Mouse (Mus musculus): Measurements from ENCODE around the gene Cyp1a2.
A peak's percentile ranks its signal among the peaks of the same experiment; 100 is the strongest.

Cyp1a2 gene

DNA sequence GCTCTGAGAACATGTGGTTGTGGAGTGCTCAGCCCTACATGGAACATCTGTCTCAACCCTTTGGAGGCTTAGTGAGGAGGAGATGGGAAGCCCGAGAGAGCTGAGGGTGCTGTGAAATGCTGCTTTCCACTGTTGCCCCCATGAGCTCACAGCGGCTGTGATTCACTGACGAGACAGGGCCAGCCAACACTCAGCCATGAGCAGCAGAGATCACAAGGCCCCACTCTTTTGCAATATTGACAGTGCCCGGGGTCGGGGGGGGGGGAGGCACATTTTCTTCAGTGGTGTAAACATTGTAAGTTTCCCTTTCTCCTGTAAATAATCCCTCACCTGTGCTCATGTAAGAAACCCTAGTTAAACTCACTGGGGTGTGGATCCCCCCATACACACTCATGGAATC, 12.0 kb downstream of the Cyp1a2 start:
- DNase-seq (ENCODE audit: low spot score in 2 of 2): no peak

GRCm38 (mm10) chr9:57671037-57671436, 12.5 kb downstream of the Cyp1a2 start:
- no peak for DNase-seq (ENCODE audit: low spot score in 2 of 2)

GRCm38 (mm10) chr9:57669566-57669965, 13.9 kb downstream of the Cyp1a2 start:
- DNase-seq (ENCODE audit: low spot score in 2 of 2): no peak

- no peak for DNase-seq (ENCODE audit: low spot score in 2 of 2)
Measured at GRCm38 (mm10) chr9:57668277-57668676, 15.2 kb downstream of the Cyp1a2 start.

- no peak for DNase-seq (ENCODE audit: low spot score in 2 of 2)
Measured at GRCm38 (mm10) chr9:57667817-57668216, 15.7 kb downstream of the Cyp1a2 start.

DNA sequence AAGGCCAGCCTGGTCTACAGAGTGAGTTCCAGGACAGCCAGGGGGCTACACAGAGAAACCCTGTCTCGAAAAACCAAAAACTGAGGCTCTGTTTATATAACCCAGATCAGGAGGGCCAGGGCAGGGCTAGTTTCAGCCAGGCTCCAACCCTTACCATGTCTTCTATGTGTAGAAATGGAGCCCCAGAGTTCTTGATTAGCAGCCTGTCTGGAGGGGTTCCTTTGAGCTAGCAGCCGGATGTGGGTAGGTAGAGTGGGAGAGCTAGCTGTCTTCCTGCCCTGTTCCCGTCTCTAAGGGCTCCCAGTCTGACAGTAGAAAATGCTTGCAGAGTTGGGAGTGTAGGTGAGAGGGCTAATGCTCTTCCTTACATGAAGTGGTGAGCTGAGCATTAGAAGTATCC, 16.4 kb downstream of the Cyp1a2 start:
- DNase-seq (ENCODE audit: low spot score in 2 of 2): no peak

DNA sequence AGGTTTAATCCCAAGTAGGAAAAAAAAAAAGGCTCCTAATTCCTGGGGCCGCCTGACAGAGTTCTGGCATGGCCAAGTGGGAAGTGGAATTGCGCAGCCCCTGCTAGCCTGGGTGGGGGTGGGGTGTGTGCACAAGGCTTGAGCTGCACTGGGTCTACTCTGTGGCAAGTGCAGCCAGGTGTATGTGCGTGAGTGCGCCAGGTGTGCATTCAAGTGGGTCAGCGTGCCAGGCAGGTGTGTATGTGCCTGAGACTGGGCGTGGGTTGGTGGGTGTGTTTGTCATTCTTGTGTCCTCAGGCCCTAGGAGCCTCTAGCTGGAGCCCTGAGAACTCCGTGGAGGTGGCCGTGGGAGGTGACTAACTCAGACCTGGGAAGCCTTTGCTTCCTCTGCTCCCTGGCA, 17.0 kb downstream of the Cyp1a2 start:
- DNase-seq (ENCODE audit: low spot score in 2 of 2): no peak

GRCm38 (mm10) chr9:57664616-57665015, 18.9 kb downstream of the Cyp1a2 start:
- DNase-seq (ENCODE audit: low spot score in 2 of 2): no peak

DNA sequence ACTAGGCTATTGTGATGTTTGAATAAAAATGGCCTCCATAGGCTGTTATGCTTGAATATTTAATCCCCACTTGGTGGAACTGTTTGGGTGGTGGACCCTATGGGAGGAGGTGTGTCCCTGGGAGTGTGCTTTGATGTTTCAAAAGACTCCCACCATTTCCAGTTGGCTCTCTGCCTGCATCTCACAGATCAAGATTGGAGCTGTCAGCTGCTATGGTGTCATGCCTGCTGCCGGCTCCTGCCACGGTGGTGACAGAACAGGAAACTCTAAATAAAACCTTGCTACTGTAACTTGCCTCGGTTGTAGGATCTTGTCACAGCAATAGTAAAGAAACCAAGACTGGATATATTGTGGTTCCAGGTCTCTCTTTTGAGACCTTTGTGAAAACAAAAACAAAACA, 22.0 kb downstream of the Cyp1a2 start:
- no peak for DNase-seq (ENCODE audit: low spot score in 2 of 2)

- DNase-seq (ENCODE audit: low spot score in 2 of 2): no peak
Measured at GRCm38 (mm10) chr9:57660501-57660900, 23.0 kb downstream of the Cyp1a2 start.

- DNase-seq (ENCODE audit: low spot score in 2 of 2): peak; percentile 49 to 66
Measured at GRCm38 (mm10) chr9:57659774-57660173, 23.7 kb downstream of the Cyp1a2 start.

GRCm38 (mm10) chr9:57658970-57659369, 24.5 kb downstream of the Cyp1a2 start:
- no peak for DNase-seq (ENCODE audit: low spot score in 2 of 2)

GRCm38 (mm10) chr9:57657843-57658242, 25.7 kb downstream of the Cyp1a2 start:
- no peak for DNase-seq (ENCODE audit: low spot score in 2 of 2)

- DNase-seq (ENCODE audit: low spot score in 2 of 2): no peak
Measured at GRCm38 (mm10) chr9:57656631-57657350, 26.7 kb downstream of the Cyp1a2 start.

DNA sequence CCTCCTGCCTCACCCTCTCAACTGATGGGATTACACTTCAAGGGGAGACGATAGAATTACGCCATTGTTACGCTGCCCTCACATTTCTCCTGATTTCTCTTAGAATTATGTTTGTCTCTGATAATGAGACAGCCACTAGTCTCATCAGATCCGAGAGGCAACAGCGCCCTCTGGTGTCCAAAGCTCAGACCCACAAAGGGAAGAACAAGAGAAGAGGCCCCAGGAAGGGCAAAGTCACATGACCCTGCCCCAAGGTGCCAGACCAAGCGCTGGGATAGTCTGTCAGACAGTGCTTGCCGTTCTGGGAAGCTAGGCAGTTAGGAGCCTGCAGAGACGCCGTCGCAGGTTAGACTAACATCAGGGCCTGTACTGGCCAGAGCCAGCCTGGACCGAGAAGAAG, 27.8 kb downstream of the Cyp1a2 start:
- peak; percentile 97 to 98 for DNase-seq (ENCODE audit: low spot score in 2 of 2)

DNA sequence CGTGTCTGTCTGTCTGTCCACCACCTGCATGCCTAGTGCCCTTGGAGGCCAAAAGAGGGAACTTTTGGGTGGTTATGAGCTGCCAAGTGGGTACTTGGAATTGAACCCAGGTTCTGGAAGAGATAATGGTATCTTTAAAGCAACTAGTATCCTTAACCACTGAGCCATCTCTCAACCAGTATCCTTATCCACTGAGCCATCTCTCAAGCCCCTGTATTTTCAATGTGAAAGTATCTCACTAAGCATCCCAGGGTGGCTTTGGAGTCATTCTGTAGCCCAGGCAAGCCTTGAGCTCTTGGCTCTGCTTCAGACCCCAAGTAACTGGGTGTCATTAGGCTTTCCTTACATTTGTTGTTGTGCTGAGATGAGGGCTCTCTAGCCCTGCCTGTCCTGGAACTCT, 28.5 kb downstream of the Cyp1a2 start:
- no peak for DNase-seq (ENCODE audit: low spot score in 2 of 2)

GRCm38 (mm10) chr9:57653283-57653682, 30.2 kb downstream of the Cyp1a2 start, which contains the start of gene Csk:
Gene Csk (minus strand): TSS chr9:57653631.
- DNase-seq (ENCODE audit: low spot score in 2 of 2): no peak

- no peak for DNase-seq (ENCODE audit: low spot score in 2 of 2)
Measured at GRCm38 (mm10) chr9:57652855-57653254, 30.6 kb downstream of the Cyp1a2 start.

- DNase-seq (ENCODE audit: low spot score in 2 of 2): no peak
Measured at GRCm38 (mm10) chr9:57652351-57652750, 31.2 kb downstream of the Cyp1a2 start.

DNA sequence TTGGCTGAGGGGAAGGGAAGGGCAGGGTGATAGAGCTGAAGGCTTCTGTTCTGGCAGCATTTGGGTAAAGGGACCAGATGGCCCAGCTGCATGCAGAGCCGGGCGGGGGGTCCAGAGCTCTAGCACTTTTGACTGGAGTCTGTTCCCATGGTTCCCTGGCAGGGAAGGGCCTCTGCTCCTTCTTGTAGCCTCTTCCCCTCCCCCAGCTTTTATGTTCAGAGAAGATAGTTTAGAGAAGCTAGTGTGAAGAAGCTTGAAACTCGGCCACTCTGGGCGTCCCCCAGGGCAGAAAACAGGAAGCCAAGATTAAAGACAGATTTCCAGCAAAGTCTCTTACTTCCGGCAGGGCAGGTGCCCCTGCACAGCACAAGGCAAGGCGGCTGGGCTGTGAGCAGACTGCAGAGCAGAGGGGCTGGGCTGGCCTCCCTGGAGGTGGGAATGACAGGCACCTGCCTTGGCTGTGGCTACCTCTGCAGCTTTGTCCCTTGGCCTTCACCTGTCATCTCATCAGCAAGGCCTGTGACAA, 32.7 kb downstream of the Cyp1a2 start:
- peak in 1 of 2 experiments; percentile 72 for DNase-seq (ENCODE audit: low spot score in 2 of 2)

DNA sequence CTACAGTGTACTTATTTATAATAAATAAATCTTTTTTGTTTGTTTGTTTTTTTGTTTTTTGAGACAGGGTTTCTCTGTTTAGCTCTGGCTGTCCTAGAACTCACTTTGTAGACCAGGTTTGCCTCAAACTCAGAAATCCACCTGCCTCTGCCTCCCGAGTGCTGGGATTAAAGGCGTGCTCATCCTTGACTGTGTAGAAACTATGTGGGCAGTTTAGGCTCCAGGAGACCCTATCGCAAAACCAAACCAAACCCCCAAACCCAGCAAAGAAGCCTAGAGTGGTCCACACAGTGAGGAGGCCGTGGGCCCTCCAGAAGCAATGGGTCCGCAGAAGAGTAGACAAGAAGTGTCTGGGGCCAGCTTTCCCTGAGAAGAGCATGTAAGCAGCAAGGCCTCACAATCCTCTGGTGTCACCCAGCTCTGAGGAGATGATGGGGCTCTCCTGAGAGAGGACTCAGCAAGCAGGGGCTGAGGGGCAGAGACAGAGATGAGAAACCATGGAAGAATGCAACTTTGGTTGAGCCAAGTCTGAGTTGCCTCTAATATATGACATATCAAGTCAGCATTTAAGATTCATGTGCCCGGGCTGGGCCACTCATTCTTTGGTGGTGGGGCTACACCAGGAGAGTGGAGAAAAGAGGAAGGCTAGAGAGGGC, 33.2 kb downstream of the Cyp1a2 start:
- DNase-seq (ENCODE audit: low spot score in 2 of 2): no peak

DNA sequence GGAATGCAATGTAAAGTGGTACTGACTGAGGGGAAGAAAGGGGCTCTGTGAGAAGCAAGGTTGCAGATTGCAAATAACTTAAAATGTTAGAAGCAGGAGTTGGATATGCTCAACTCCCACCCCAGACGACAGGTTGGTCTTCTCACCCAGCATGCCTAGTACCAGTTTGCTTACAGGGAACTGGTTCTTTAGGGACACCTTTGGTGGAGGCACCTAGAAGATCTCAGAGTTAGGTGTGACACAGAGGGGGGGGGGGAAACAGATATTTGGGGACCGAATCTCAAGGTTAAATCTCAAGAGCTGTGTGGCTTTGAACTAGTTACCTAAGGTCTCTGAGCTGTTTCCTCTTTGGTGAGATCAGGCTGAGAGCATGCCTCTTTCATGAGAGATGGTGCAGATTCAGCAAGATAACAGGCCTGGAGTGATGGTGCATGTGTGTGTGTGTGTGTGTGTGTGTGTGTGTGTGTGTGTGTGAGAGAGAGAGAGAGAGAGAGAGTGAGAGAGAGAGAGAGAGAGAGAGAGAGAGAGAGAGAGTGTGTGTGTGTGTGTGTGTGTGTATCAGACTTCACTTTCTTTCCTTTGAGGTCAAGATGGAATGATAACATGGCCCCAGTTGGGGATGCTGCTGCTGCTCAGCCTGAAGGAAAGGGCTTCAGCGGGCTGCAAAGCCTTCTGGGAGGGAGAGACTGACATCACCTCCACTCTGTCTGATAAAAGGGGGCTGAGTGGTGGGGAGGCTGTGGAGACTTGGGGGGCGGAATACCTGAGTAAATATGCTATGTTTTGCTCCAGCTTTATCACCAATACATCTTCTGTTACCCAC, 36.0 kb downstream of the Cyp1a2 start:
- no peak for DNase-seq (ENCODE audit: low spot score in 2 of 2)
